ENCODE assay signal across 9 mouse cellular contexts in the genomic region with DNA sequence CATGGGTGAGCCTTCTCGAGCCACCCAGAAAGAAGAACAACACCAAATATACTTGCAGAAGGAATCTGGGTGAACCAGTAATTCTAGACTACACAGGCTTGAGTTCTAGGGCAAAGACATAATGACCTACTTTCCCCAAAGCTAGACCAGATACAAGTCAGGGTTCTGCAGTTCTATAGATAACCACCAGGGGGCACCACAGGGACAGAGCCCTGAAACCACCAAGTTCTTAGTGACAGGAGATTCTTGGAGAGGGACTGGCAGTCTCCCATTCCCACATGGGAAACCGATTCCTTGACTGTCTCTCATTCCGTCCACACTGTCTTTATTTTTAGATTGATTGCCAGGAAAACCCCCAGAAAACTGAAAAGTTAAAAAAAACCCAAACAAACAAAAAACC. TPM values are rescaled to one million over a fixed set of nuclear protein-coding genes. Genes with fewer than 3 reads are reported as not detected.
DNase-seq lines count a peak whose midpoint lies in the region; ATAC-seq and TF ChIP-seq lines count a peak whose summit lies in the region.
"Had no signal": no experiment of that assay in that cellular context is flagged by ENCODE, and none has a peak within 500 bp of the region (broad histone marks: within the 10 kb centered on the region; RNA-seq: fewer than 3 reads in every experiment).

No protein-coding gene starts in this region.

- no peak for TF ChIP-seq POLR2A in olfactory bulb, adult 2 months (IDR thresholded peaks at IDR 0.05; ENCODE audit: insufficient read depth, low read depth, low read length)

- no peak overlapping the region for H3K9ac ChIP-seq in midbrain, embryonic 13.5 days (replicated peaks)
- H3K9ac ChIP-seq: embryonic facial prominence, embryonic 15.5 days had no signal

- H3K27ac ChIP-seq in midbrain, embryonic 10.5 days (replicated peaks), result no peak overlapping the region
- no peak overlapping the region for H3K27ac ChIP-seq in midbrain, embryonic 13.5 days
- H3K27ac ChIP-seq in olfactory bulb, adult 2 months (ENCODE audit: insufficient read depth, low read depth, low read length), result no peak overlapping the region
- H3K27ac ChIP-seq: embryonic facial prominence, embryonic 15.5 days had no signal

- ATAC-seq in midbrain, embryonic 13.5 days, result no peak
- peak; percentile 71; the same call in 1 of the 2 replicates for ATAC-seq in frontal cortex, adult (ENCODE audit: low TSS enrichment)

- TF ChIP-seq CTCF in olfactory bulb, adult 2 months (IDR thresholded peaks at IDR 0.05; ENCODE audit: insufficient read depth, low read depth, low read length), result 0 out of 2 replicates have a peak, but pooled peaks have one; percentile 13

- no peaks in the 10 kb centered on the region for H3K27me3 ChIP-seq in midbrain, embryonic 10.5 days (ENCODE audit: low read depth, poor library complexity, severe bottlenecking)
- H3K27me3 ChIP-seq in midbrain, embryonic 13.5 days, result no peaks in the 10 kb centered on the region
- H3K27me3 ChIP-seq: embryonic facial prominence, embryonic 15.5 days had no signal

- peaks cover 5% of the 10 kb centered on the region for H3K4me1 ChIP-seq in midbrain, embryonic 10.5 days
- H3K4me1 ChIP-seq in midbrain, embryonic 13.5 days (replicated peaks), result 0 out of 2 replicates have a peak, but pooled peaks cover 2% of the 10 kb centered on the region
- peaks cover 10% of the 10 kb centered on the region for H3K4me1 ChIP-seq in olfactory bulb, adult 2 months (ENCODE audit: control insufficient read depth, insufficient read depth, low read length)
- H3K4me1 ChIP-seq: embryonic facial prominence, embryonic 15.5 days had no signal

- no peaks in the 10 kb centered on the region for H3K36me3 ChIP-seq in midbrain, embryonic 10.5 days
- H3K36me3 ChIP-seq in midbrain, embryonic 13.5 days, result no peaks in the 10 kb centered on the region
- H3K36me3 ChIP-seq: embryonic facial prominence, embryonic 15.5 days had no signal

- H3K4me2 ChIP-seq in midbrain, embryonic 13.5 days (replicated peaks), result no peak overlapping the region
- H3K4me2 ChIP-seq: embryonic facial prominence, embryonic 15.5 days had no signal

- no peaks in the 10 kb centered on the region for H3K9me3 ChIP-seq in midbrain, embryonic 10.5 days (replicated peaks)
- H3K9me3 ChIP-seq in midbrain, embryonic 13.5 days, result no peaks in the 10 kb centered on the region
- H3K9me3 ChIP-seq: embryonic facial prominence, embryonic 15.5 days had no signal

- intact Hi-C loops in left cerebral cortex, postnatal 4 days (cut with DNase I), result loop anchor here (5.0 to 10.0 kb wide), 2 partner anchors 110 to 138 kb away; no protein-coding TSS in a partner anchor

- H3K4me3 ChIP-seq in midbrain, embryonic 10.5 days, result no peak overlapping the region
- no peak overlapping the region for H3K4me3 ChIP-seq in midbrain, embryonic 13.5 days (replicated peaks)
- no peak overlapping the region for H3K4me3 ChIP-seq in olfactory bulb, adult 2 months (ENCODE audit: insufficient read depth, low read depth, low read length)
- H3K4me3 ChIP-seq: embryonic facial prominence, embryonic 15.5 days had no signal

- WGBS in midbrain, embryonic 10.5 days, result 16% methylated on average over 3 of the region's 3 CpGs
- WGBS in midbrain, embryonic 13.5 days, result 21% methylated on average over 3 of the region's 3 CpGs
- WGBS in olfactory bulb, adult 2 months, result 9% methylated on average over 3 of the region's 3 CpGs

- DNase-seq in midbrain, embryonic 10.5 days (ENCODE audit: low spot score), result peak; percentile 80
- peak; percentile 91 for DNase-seq in cerebellum, adult 11 months
- peak; percentile 90 for DNase-seq in induced T-regulatory cell, adult 2 months (ENCODE audit: low read depth)
- DNase-seq in left cerebral cortex, postnatal 4 days, result peak; percentile 88
- peak; percentile 40 to 63 for DNase-seq in thymus, adult 18-20 months

RNA-seq across cellular contexts. Expression of a gene that starts 40.2 kb away (rescaled TPM):
- not detected in 2 replicates for polyA plus RNA-seq in midbrain, embryonic 10.5 days (2016; fragmentation: Nextera tagmentation; extraction: Ambion mirVana)
- polyA plus RNA-seq in midbrain, embryonic 13.5 days (2015; fragmentation: Nextera tagmentation; extraction: Ambion mirVana), result 0.04 and 0.19 TPM in 2 replicates
- under 1 TPM; 0.14 to 0.18 TPM for total RNA-seq in left cerebral cortex, postnatal 4 days (2021)
- polyA plus RNA-seq in olfactory bulb, adult 2 months (2012; ENCODE audit: insufficient read depth, insufficient read length, low replicate concordance, missing spikeins), result not detected in 2 replicates
